Mouse (Mus musculus): ENCODE measurements around the gene Atp5d. TPM values are rescaled to one million over a fixed set of nuclear protein-coding genes. Genes with fewer than 3 reads are reported as not detected.
A peak's percentile ranks its signal among the peaks of the same experiment; 100 is the strongest.

Gene Atp5d
- total and polyA plus RNA-seq, 3 experiments: 81.9 to 1,539 (median 248) TPM

DNA sequence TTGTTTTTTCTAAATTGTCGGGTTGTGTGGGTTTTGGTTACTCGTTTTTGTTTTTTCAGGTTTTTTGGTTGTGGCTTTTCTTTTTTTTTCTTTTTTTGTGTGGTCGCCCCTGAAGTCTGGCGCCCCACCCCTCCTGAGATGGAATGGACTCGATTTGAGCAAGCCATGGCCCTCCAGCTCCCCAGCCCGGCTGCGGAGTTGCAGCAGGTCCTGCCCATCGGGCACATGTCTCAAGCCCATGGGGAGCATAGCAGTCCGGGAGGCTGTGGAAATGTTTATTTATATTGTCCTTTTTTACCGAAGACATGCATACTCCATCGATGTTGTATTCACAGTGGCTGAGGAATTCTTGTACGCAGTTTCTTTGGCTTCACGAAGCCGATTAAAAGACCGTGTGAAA, 32.8 kb downstream of the Atp5d start:
- Histone ChIP-seq H3K9me3 (replicated peaks) (peaks cover 24% of the 10 kb centered on the region), H3K36me3 (replicated peaks) (peaks cover 68% of the 10 kb centered on the region), H3K27me3 (ENCODE audit: insufficient read depth, low read length) (no peaks in the 10 kb centered on the region; the same call in 1 of the 2 replicates), H3K4me1 (ENCODE audit: insufficient read depth, low read depth, low read length) (peaks cover 68% of the 10 kb centered on the region), H3K4me3 (ENCODE audit: low read depth, low read length) (peak overlapping the region; percentile 70; the same call in 1 of the 2 replicates)
- DNase-seq (ENCODE audit: low spot score) (no peak), ATAC-seq (ENCODE audit: extremely low read depth, insufficient number of reproducible peaks, low FRiP score, poor library complexity, severe bottlenecking) (no peak)
- TF ChIP-seq GATA1 (IDR thresholded peaks at IDR 0.05; ENCODE audit: borderline replicate concordance, low read length) (no peak), TAL1 (conservative IDR thresholded peaks at IDR 0.05; ENCODE audit: low read depth, low read length) (no peak), GATA2 (IDR thresholded peaks at IDR 0.05; ENCODE audit: borderline replicate concordance, low read depth, low read length) (no peak), CTCF (IDR thresholded peaks at IDR 0.05; ENCODE audit: low read depth, low read length) (no peak), POLR2AphosphoS5 (IDR thresholded peaks at IDR 0.05; ENCODE audit: insufficient replicate concordance, low read depth, low read length) (no peak)

- DNase-seq (ENCODE audit: low spot score) (no peak), ATAC-seq (ENCODE audit: extremely low read depth, insufficient number of reproducible peaks, low FRiP score, poor library complexity, severe bottlenecking) (no peak)
- H3K4me3 ChIP-seq (ENCODE audit: low read depth, low read length): peak overlapping the region; percentile 70; the same call in 1 of the 2 replicates
- H3K27me3 ChIP-seq (ENCODE audit: insufficient read depth, low read length): no peaks in the 10 kb centered on the region; the same call in 1 of the 2 replicates
- no peak for TF ChIP-seq CTCF (IDR thresholded peaks at IDR 0.05; ENCODE audit: low read depth, low read length)
- TF ChIP-seq TAL1 (conservative IDR thresholded peaks at IDR 0.05; ENCODE audit: low read depth, low read length): no peak
- TF ChIP-seq GATA1 (IDR thresholded peaks at IDR 0.05; ENCODE audit: borderline replicate concordance, low read length): no peak
- TF ChIP-seq POLR2AphosphoS5 (IDR thresholded peaks at IDR 0.05; ENCODE audit: insufficient replicate concordance, low read depth, low read length): no peak
- no peak for TF ChIP-seq GATA2 (IDR thresholded peaks at IDR 0.05; ENCODE audit: borderline replicate concordance, low read depth, low read length)
- H3K9me3 ChIP-seq (replicated peaks): peaks cover 24% of the 10 kb centered on the region
- H3K4me1 ChIP-seq (ENCODE audit: insufficient read depth, low read depth, low read length): peaks cover 61% of the 10 kb centered on the region
- H3K36me3 ChIP-seq (replicated peaks): peaks cover 74% of the 10 kb centered on the region
These were observed 33.5 kb downstream of the Atp5d start for GRCm38 (mm10) chr10:80171760-80172526.

- Histone ChIP-seq H3K27me3 (ENCODE audit: insufficient read depth, low read length) (peaks cover 4% of the 10 kb centered on the region), H3K36me3 (replicated peaks) (peaks cover 74% of the 10 kb centered on the region), H3K9me3 (replicated peaks) (peaks cover 24% of the 10 kb centered on the region), H3K4me3 (ENCODE audit: low read depth, low read length) (peak within 1 kb of the TSS; percentile 70), H3K4me1 (ENCODE audit: insufficient read depth, low read depth, low read length) (peaks cover 58% of the 10 kb centered on the region)
- ATAC-seq (ENCODE audit: extremely low read depth, insufficient number of reproducible peaks, low FRiP score, poor library complexity, severe bottlenecking) (no peak), DNase-seq (ENCODE audit: low spot score) (peak; percentile 82)
- TF ChIP-seq CTCF (IDR thresholded peaks at IDR 0.05; ENCODE audit: low read depth, low read length) (no peak), POLR2AphosphoS5 (IDR thresholded peaks at IDR 0.05; ENCODE audit: insufficient replicate concordance, low read depth, low read length) (no peak), GATA1 (IDR thresholded peaks at IDR 0.05; ENCODE audit: borderline replicate concordance, low read length) (no peak), TAL1 (conservative IDR thresholded peaks at IDR 0.05; ENCODE audit: low read depth, low read length) (no peak), GATA2 (IDR thresholded peaks at IDR 0.05; ENCODE audit: borderline replicate concordance, low read depth, low read length) (no peak)
These were observed 34.3 kb downstream of the Atp5d start, which contains the start of gene 1600002K03Rik for GRCm38 (mm10) chr10:80172527-80173292. Gene 1600002K03Rik, plus strand, starts transcription at chr10:80172944.

DNA sequence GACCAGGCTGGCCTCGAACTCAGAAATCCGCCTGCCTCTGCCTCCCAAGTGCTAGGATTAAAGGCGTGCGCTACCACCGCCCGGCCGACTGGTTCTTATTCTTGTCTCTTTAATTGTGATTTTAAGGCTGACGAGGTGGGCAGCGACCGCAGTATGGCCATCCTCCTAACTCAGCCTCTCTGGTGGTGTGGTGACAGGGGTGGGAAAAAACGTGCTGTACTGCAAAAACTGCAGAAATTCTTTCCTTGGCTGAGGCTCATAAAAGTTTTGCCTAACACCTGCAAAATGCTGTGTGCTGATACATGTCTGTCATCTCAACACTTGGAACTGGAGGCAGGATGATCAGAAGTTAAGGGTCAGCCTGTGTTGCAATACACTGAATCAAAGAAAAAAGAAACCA, 34.9 kb downstream of the Atp5d start:
- ATAC-seq (ENCODE audit: extremely low read depth, insufficient number of reproducible peaks, low FRiP score, poor library complexity, severe bottlenecking): no peak
- H3K9me3 ChIP-seq (replicated peaks): peaks cover 24% of the 10 kb centered on the region
- no peak for TF ChIP-seq TAL1 (conservative IDR thresholded peaks at IDR 0.05; ENCODE audit: low read depth, low read length)
- TF ChIP-seq POLR2AphosphoS5 (IDR thresholded peaks at IDR 0.05; ENCODE audit: insufficient replicate concordance, low read depth, low read length): no peak
- no peak for TF ChIP-seq GATA1 (IDR thresholded peaks at IDR 0.05; ENCODE audit: borderline replicate concordance, low read length)
- TF ChIP-seq CTCF (IDR thresholded peaks at IDR 0.05; ENCODE audit: low read depth, low read length): no peak
- no peak for TF ChIP-seq GATA2 (IDR thresholded peaks at IDR 0.05; ENCODE audit: borderline replicate concordance, low read depth, low read length)
- H3K4me1 ChIP-seq (ENCODE audit: insufficient read depth, low read depth, low read length): peaks cover 57% of the 10 kb centered on the region
- peaks cover 74% of the 10 kb centered on the region for H3K36me3 ChIP-seq (replicated peaks)
- no peak for DNase-seq (ENCODE audit: low spot score)
- peaks cover 10% of the 10 kb centered on the region for H3K27me3 ChIP-seq (ENCODE audit: insufficient read depth, low read length)
- peak overlapping the region; percentile 70; the same call in 1 of the 2 replicates for H3K4me3 ChIP-seq (ENCODE audit: low read depth, low read length)

DNA sequence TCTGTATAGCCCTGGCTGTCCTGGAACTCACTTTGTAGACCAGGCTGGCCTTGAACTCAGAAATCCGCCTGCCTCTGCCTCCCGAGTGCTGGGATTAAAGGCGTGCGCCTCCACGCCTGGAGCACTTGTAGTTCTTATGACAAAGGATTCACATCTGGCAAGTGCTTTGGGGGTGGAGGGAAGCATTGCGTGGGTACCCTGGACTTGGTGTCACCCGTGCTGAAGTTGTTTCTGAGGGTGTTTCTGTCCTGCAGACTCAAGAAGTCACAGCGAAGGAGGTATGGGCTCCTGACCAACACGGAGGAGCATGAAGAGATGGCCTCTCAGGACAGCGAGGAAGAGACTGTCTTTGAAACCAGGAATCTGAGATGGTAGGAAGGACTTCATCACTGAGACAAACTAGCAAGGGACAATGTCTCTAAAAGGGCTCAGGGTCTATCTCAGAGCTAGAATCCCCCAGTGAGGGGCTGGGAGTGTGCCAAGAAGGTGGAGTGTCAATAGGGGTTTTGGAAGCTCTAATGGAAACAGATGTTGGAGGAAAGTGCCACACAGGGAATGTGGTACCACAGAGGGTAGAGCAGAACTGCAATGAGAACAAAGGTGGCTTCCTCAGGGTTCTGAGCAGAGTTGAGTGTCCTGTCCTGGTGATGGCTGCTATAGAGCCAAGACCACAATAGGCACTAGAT, 35.7 kb downstream of the Atp5d start:
- H3K27me3 ChIP-seq (ENCODE audit: insufficient read depth, low read length): peaks cover 18% of the 10 kb centered on the region
- H3K4me1 ChIP-seq (ENCODE audit: insufficient read depth, low read depth, low read length): peaks cover 54% of the 10 kb centered on the region
- DNase-seq (ENCODE audit: low spot score) (no peak), ATAC-seq (ENCODE audit: extremely low read depth, insufficient number of reproducible peaks, low FRiP score, poor library complexity, severe bottlenecking) (no peak)
- TF ChIP-seq POLR2AphosphoS5 (IDR thresholded peaks at IDR 0.05; ENCODE audit: insufficient replicate concordance, low read depth, low read length) (no peak), GATA1 (IDR thresholded peaks at IDR 0.05; ENCODE audit: borderline replicate concordance, low read length) (no peak), GATA2 (IDR thresholded peaks at IDR 0.05; ENCODE audit: borderline replicate concordance, low read depth, low read length) (no peak), TAL1 (conservative IDR thresholded peaks at IDR 0.05; ENCODE audit: low read depth, low read length) (no peak), CTCF (IDR thresholded peaks at IDR 0.05; ENCODE audit: low read depth, low read length) (no peak)
- H3K36me3 ChIP-seq (replicated peaks): peaks cover 73% of the 10 kb centered on the region
- no peak overlapping the region for H3K4me3 ChIP-seq (ENCODE audit: low read depth, low read length)
- H3K9me3 ChIP-seq (replicated peaks): peaks cover 24% of the 10 kb centered on the region

Data from G1E (cell line).